Mouse (Mus musculus) hindbrain, embryonic 11.5 days (tissue): Measurements from ENCODE around the gene Zfp697. TPM values are rescaled to one million over a fixed set of nuclear protein-coding genes. Genes with fewer than 3 reads are reported as not detected.
"Not testable (repeated sequence)": the region's sequence is repeated elsewhere in the genome, so short reads cannot be mapped to it uniquely, and the experiment has no call there.

Source experiments
- ATAC-seq: fragments of 200-750 bp; cut with Nextera tagmentation; 2 replicates; pipeline ENCODE4 v1.8.0; 2017; ENCODE audit warnings: mild to moderate bottlenecking, moderate TSS enrichment, moderate library complexity; ENCODE audit not compliant: low FRiP score
- DNase-seq: peaks from one replicate; pipeline ENCODE4 v3.0.0-alpha.2; 2015; ENCODE audit warnings: low spot score
- H3K27ac ChIP-seq: fragments of 300-500 bp; sonication (generic); 2 replicates; pipeline ENCODE4 v1.5.1; 2014; ENCODE audit warnings: mild to moderate bottlenecking, low read depth, low read length
- H3K27me3 ChIP-seq: fragments of 300-500 bp; sonication (generic); 2 replicates; pipeline ENCODE4 v1.6.1; 2014; ENCODE audit warnings: mild to moderate bottlenecking, low read length, moderate library complexity, mixed read lengths; ENCODE audit not compliant: control insufficient read depth, insufficient read depth
- H3K36me3 ChIP-seq: fragments of 300-500 bp; sonication (generic); 2 replicates; pipeline ENCODE4 v1.6.1; 2014; ENCODE audit warnings: mild to moderate bottlenecking, low read length, moderate library complexity, mixed read lengths; ENCODE audit not compliant: control insufficient read depth, insufficient read depth
- H3K4me1 ChIP-seq: fragments of 300-500 bp; sonication (generic); replicated peaks from 2 replicates; pipeline ENCODE4 v1.6.1; 2014; ENCODE audit warnings: low read length, mixed read lengths; ENCODE audit not compliant: control insufficient read depth, insufficient read depth
- H3K4me2 ChIP-seq: fragments of 300-500 bp; sonication (generic); replicated peaks from 2 replicates; pipeline ENCODE4 v1.6.1; 2014; ENCODE audit warnings: mild to moderate bottlenecking, low read depth, low read length
- H3K4me3 ChIP-seq: fragments of 300-500 bp; sonication (generic); 2 replicates; pipeline ENCODE4 v1.5.1; 2014; ENCODE audit warnings: low read depth, low read length
- H3K9ac ChIP-seq: fragments of 300-500 bp; sonication (generic); 2 replicates; pipeline ENCODE4 v1.6.1; 2014; ENCODE audit warnings: low read depth, low read length
- H3K9me3 ChIP-seq: fragments of 300-500 bp; sonication (generic); 2 replicates; pipeline ENCODE4 v1.6.1; 2016; ENCODE audit warnings: low read length; ENCODE audit not compliant: control insufficient read depth
- WGBS: fragments of 180-500 bp; shearing (Covaris S2); extraction: QIAGEN DNeasy Blood & Tissue Kit; methylation state at CpG from one replicate; pipeline ENCODE4 v1.1.7; 2014; 5-methylcytosine and 5-hydroxymethylcytosine counted together
- polyA plus RNA-seq: library from polyadenylated mRNA; unstranded; fragments of >200 nt; fragmentation: Nextera tagmentation; extraction: Ambion mirVana; gene quantifications from 2 replicates; pipeline ENCODE4 v1.2.1, GENCODE M21; 2014

The Zfp697 gene
- polyA plus RNA-seq, 1 experiment from 2014 or later = 15.5 TPM

- H3K27me3 ChIP-seq, H3K27ac ChIP-seq, H3K36me3 ChIP-seq, ATAC-seq, H3K4me3 ChIP-seq, H3K9me3 ChIP-seq, H3K4me1 ChIP-seq, DNase-seq, H3K4me2 ChIP-seq, H3K9ac ChIP-seq: not testable (repeated sequence)
Observed at GRCm38 (mm10) chr3:98582622-98583021, 200.4 kb downstream of the Zfp697 start.

- Histone ChIP-seq H3K27ac (no peak overlapping the region), H3K27me3 (no peaks in the 10 kb centered on the region), H3K9me3 (no peaks in the 10 kb centered on the region), H3K4me3 (no peak overlapping the region), H3K9ac (no peak overlapping the region), H3K36me3 (no peaks in the 10 kb centered on the region), H3K4me1 (no peaks in the 10 kb centered on the region), H3K4me2 (no peak overlapping the region)
- 79% methylated on average over 2 of the region's 2 CpGs for WGBS
- ATAC-seq (no peak), DNase-seq (no peak)
Observed at GRCm38 (mm10) chr3:98587721-98588120, 205.5 kb downstream of the Zfp697 start.

GRCm38 (mm10) chr3:98588707-98589106 is 206.4 kb downstream of the Zfp697 start, which contains the start of gene Gm10681:
Gene Gm10681 (minus strand): TSS chr3:98588807.
- no peaks in the 10 kb centered on the region for H3K27me3 ChIP-seq
- no peaks in the 10 kb centered on the region for H3K4me1 ChIP-seq
- H3K9me3 ChIP-seq = no peaks in the 10 kb centered on the region
- no peak within 1 kb of the TSS for H3K9ac ChIP-seq
- H3K4me3 ChIP-seq = no peak within 1 kb of the TSS
- H3K36me3 ChIP-seq = no peaks in the 10 kb centered on the region
- no peak within 1 kb of the TSS for H3K4me2 ChIP-seq
- no peak within 1 kb of the TSS for H3K27ac ChIP-seq
- ATAC-seq = no peak
- no peak for DNase-seq

GRCm38 (mm10) chr3:98613540-98613939 is 231.3 kb downstream of the Zfp697 start:
- not testable (repeated sequence) for H3K9me3 ChIP-seq, H3K4me3 ChIP-seq, H3K36me3 ChIP-seq, H3K9ac ChIP-seq, H3K27me3 ChIP-seq, H3K27ac ChIP-seq, DNase-seq, H3K4me1 ChIP-seq, H3K4me2 ChIP-seq, ATAC-seq

GRCm38 (mm10) chr3:98613963-98614362 is 231.7 kb downstream of the Zfp697 start:
- Histone ChIP-seq H3K27ac (no peak overlapping the region), H3K4me1 (no peaks in the 10 kb centered on the region), H3K27me3 (no peaks in the 10 kb centered on the region), H3K9me3 (no peaks in the 10 kb centered on the region), H3K4me3 (no peak overlapping the region), H3K36me3 (no peaks in the 10 kb centered on the region), H3K4me2 (no peak overlapping the region), H3K9ac (no peak overlapping the region)
- ATAC-seq (no peak), DNase-seq (no peak)

- 60% methylated on average over 2 of the region's 2 CpGs for WGBS
- not testable (repeated sequence) for H3K27ac ChIP-seq, H3K4me1 ChIP-seq
Observed at GRCm38 (mm10) chr3:98614406-98614927, 232.2 kb downstream of the Zfp697 start.

GRCm38 (mm10) chr3:98616244-98616643 is 234.0 kb downstream of the Zfp697 start:
- not testable (repeated sequence) for H3K9me3 ChIP-seq, H3K4me1 ChIP-seq, DNase-seq, H3K4me3 ChIP-seq, H3K4me2 ChIP-seq, H3K9ac ChIP-seq, H3K27me3 ChIP-seq, H3K27ac ChIP-seq, H3K36me3 ChIP-seq, ATAC-seq
- WGBS = 38% methylated on average over 2 of the region's 2 CpGs

More at GRCm38 (mm10) chr3:98614406-98614927, 232.2 kb downstream of the Zfp697 start:
- not testable (repeated sequence) for H3K36me3 ChIP-seq, ATAC-seq, DNase-seq, H3K9me3 ChIP-seq, H3K9ac ChIP-seq, H3K27me3 ChIP-seq, H3K4me3 ChIP-seq, H3K4me2 ChIP-seq

GRCm38 (mm10) chr3:98616786-98617185 is 234.5 kb downstream of the Zfp697 start:
- H3K4me2 ChIP-seq, H3K36me3 ChIP-seq, H3K27ac ChIP-seq, H3K4me1 ChIP-seq, H3K27me3 ChIP-seq, H3K9ac ChIP-seq, ATAC-seq, DNase-seq, H3K9me3 ChIP-seq, H3K4me3 ChIP-seq: not testable (repeated sequence)
- 77% methylated on average over 1 of the region's 1 CpGs for WGBS

GRCm38 (mm10) chr3:98629633-98630032 is 247.4 kb downstream of the Zfp697 start:
- 92% methylated on average over 3 of the region's 3 CpGs for WGBS
- H3K4me2 ChIP-seq = no peak overlapping the region
- no peak overlapping the region for H3K4me3 ChIP-seq
- H3K27me3 ChIP-seq = no peaks in the 10 kb centered on the region
- ATAC-seq (no peak), DNase-seq (no peak)
- no peaks in the 10 kb centered on the region for H3K4me1 ChIP-seq
- no peaks in the 10 kb centered on the region for H3K36me3 ChIP-seq
- H3K9ac ChIP-seq = no peak overlapping the region
- no peak overlapping the region for H3K27ac ChIP-seq
- H3K9me3 ChIP-seq = no peaks in the 10 kb centered on the region
